Mouse (Mus musculus): Measurements from ENCODE around the gene Cox19. TPM values are rescaled to one million over a fixed set of nuclear protein-coding genes. Genes with fewer than 3 reads are reported as not detected.
A peak's percentile ranks its signal among the peaks of the same experiment; 100 is the strongest.

Gene Cox19
- polyA plus RNA-seq, 1 experiment from 2014 or later: 113 TPM

- no peak overlapping the region for H3K4me2 ChIP-seq (ENCODE audit: low read depth, low read length)
- ATAC-seq (ENCODE audit: low read depth): no peak
- WGBS: 91% methylated on average over 5 of the region's 5 CpGs
- no peaks in the 10 kb centered on the region for H3K9me3 ChIP-seq (ENCODE audit: control insufficient read depth, low read length)
- H3K9ac ChIP-seq (replicated peaks; ENCODE audit: low read depth, low read length): no peak overlapping the region
- H3K4me1 ChIP-seq (ENCODE audit: control insufficient read depth, insufficient read depth, low read length): no peaks in the 10 kb centered on the region
- H3K36me3 ChIP-seq (ENCODE audit: control insufficient read depth, insufficient read depth, low read length): no peaks in the 10 kb centered on the region
- H3K4me3 ChIP-seq (ENCODE audit: low read depth, low read length): no peak overlapping the region
- H3K27ac ChIP-seq (ENCODE audit: low read depth, low read length): no peak overlapping the region
- no peaks in the 10 kb centered on the region for H3K27me3 ChIP-seq (ENCODE audit: control insufficient read depth, insufficient read depth, low read length)
Observed at GRCm38 (mm10) chr5:139287099-139287498, 64.1 kb downstream of the Cox19 start.

MicroRNAs encoded within 50 kb of the gene (microRNA counts, 519-probe panel; counts per million panel counts)
- microRNA mmu-miR-339-3p (not detected), microRNA mmu-miR-339-5p (not detected)

Small RNA genes lying within 50 kb of the gene (microRNA-seq; reads per million reads assigned to microRNA genes)
- 263 reads per million, percentile 59 among the genes with 10 or more reads in this experiment for gene Mir339

Other genes starting within 250 kb of the Cox19 start
- gene Prkar1b, start 201.4 kb downstream of the Cox19 start, polyA plus RNA-seq (2014; fragmentation: Nextera tagmentation; extraction: Ambion mirVana): 207 and 212 TPM in 2 replicates
- 3.6 and 4.1 TPM in 2 replicates for gene Dnaaf5, start 201.2 kb downstream of the Cox19 start, polyA plus RNA-seq (2014; fragmentation: Nextera tagmentation; extraction: Ambion mirVana)
- 49.5 and 51.3 TPM in 2 replicates for gene Sun1, start 150.8 kb downstream of the Cox19 start, polyA plus RNA-seq (2014; fragmentation: Nextera tagmentation; extraction: Ambion mirVana)
- 109 and 112 TPM in 2 replicates for gene Get4, start 99.1 kb downstream of the Cox19 start, polyA plus RNA-seq (2014; fragmentation: Nextera tagmentation; extraction: Ambion mirVana)
- 59.9 and 64.6 TPM in 2 replicates for gene Adap1, start 25.8 kb downstream of the Cox19 start, polyA plus RNA-seq (2014; fragmentation: Nextera tagmentation; extraction: Ambion mirVana)
- gene Cyp2w1, start 1.2 kb upstream of the Cox19 start, polyA plus RNA-seq (2014; fragmentation: Nextera tagmentation; extraction: Ambion mirVana): not detected in 2 replicates
- gene Gpr146, start 26.3 kb upstream of the Cox19 start, polyA plus RNA-seq (2014; fragmentation: Nextera tagmentation; extraction: Ambion mirVana): 1.8 and 2.2 TPM in 2 replicates
- gene C130050O18Rik, start 53.9 kb upstream of the Cox19 start, polyA plus RNA-seq (2014; fragmentation: Nextera tagmentation; extraction: Ambion mirVana): 0.17 and 0.23 TPM in 2 replicates
- 6.2 and 9.5 TPM in 2 replicates for gene Gper1, start 71.7 kb upstream of the Cox19 start, polyA plus RNA-seq (2014; fragmentation: Nextera tagmentation; extraction: Ambion mirVana)
- 11.7 and 12.1 TPM in 2 replicates for gene 3110082I17Rik, start 109.1 kb upstream of the Cox19 start, polyA plus RNA-seq (2014; fragmentation: Nextera tagmentation; extraction: Ambion mirVana)
- gene Zfand2a, start 133.1 kb upstream of the Cox19 start, polyA plus RNA-seq (2014; fragmentation: Nextera tagmentation; extraction: Ambion mirVana): 13.3 and 15.2 TPM in 2 replicates
- 33.4 and 39.8 TPM in 2 replicates for gene Uncx, start 192.1 kb upstream of the Cox19 start, polyA plus RNA-seq (2014; fragmentation: Nextera tagmentation; extraction: Ambion mirVana)